Mouse (Mus musculus) MEL (cell line): ENCODE measurements at regions not wholly inside any gene's neighbourhood (a gene's known extent, or its start where the extent isn't known, plus 50 kb on each side); places are given as distances from the start of the nearest gene placed in this dataset.

Experiments
- CTCF ChIP-seq, 3 experiments: IDR thresholded peaks in 2 of 3; conservative IDR thresholded peaks in 1 of 3; 2 replicates each; pipeline ENCODE4 v1.5.1; 2011 to 2012; ENCODE audit warnings: low read length in 3 of 3, low read depth in 2 of 3, mild to moderate bottlenecking in 2 of 3, improper control_type of control experiment in 1 of 3, inconsistent platforms in 1 of 3, mixed read lengths in 1 of 3, moderate library complexity in 1 of 3; ENCODE audit not compliant: control insufficient read depth in 1 of 3, insufficient read depth in 1 of 3, poor library complexity in 1 of 3, severe bottlenecking in 1 of 3
- EP300 ChIP-seq, 2 experiments: IDR thresholded peaks; 2 replicates each; pipeline ENCODE4 v1.6.1; 2011; ENCODE audit warnings: improper control_type of control experiment in 2 of 2, low read length in 2 of 2, low read depth in 1 of 2, mild to moderate bottlenecking in 1 of 2
- MEF2A ChIP-seq: IDR thresholded peaks from 2 replicates; pipeline ENCODE4 v1.6.1; 2014; ENCODE audit warnings: low read depth, mild to moderate bottlenecking, inconsistent platforms, low read length, improper control_type of control experiment; ENCODE audit not compliant: poor library complexity, insufficient replicate concordance, severe bottlenecking; ENCODE audit errors: extremely low read depth
- POLR2A ChIP-seq, 2 experiments: IDR thresholded peaks; 2 replicates each; pipeline ENCODE4 v1.6.1; 2011 to 2012; ENCODE audit warnings: low read length in 2 of 2, mild to moderate bottlenecking in 2 of 2, control low read depth in 1 of 2, improper control_type of control experiment in 1 of 2, low read depth in 1 of 2, moderate library complexity in 1 of 2; ENCODE audit not compliant: control insufficient read depth in 1 of 2, insufficient read depth in 1 of 2, poor library complexity in 1 of 2
- RAD21 ChIP-seq: IDR thresholded peaks from 2 replicates; pipeline ENCODE4 v1.6.1; 2011; ENCODE audit warnings: mild to moderate bottlenecking, low read depth, low read length, improper control_type of control experiment
- TAL1 ChIP-seq: IDR thresholded peaks from 2 replicates; pipeline ENCODE4 v1.6.1; 2012; ENCODE audit warnings: mild to moderate bottlenecking, inconsistent platforms, low read length, moderate library complexity, mixed read lengths
- UBTF ChIP-seq: IDR thresholded peaks from 2 replicates; pipeline ENCODE4 v1.6.1; 2012; ENCODE audit warnings: low read depth, mild to moderate bottlenecking, inconsistent platforms, low read length, improper control_type of control experiment, moderate library complexity, borderline replicate concordance; ENCODE audit not compliant: insufficient read depth
- ZNF384 ChIP-seq: IDR thresholded peaks from 2 replicates; pipeline ENCODE4 v1.6.1; 2012; ENCODE audit warnings: low read depth, mild to moderate bottlenecking, inconsistent platforms, low read length, improper control_type of control experiment

DNA sequence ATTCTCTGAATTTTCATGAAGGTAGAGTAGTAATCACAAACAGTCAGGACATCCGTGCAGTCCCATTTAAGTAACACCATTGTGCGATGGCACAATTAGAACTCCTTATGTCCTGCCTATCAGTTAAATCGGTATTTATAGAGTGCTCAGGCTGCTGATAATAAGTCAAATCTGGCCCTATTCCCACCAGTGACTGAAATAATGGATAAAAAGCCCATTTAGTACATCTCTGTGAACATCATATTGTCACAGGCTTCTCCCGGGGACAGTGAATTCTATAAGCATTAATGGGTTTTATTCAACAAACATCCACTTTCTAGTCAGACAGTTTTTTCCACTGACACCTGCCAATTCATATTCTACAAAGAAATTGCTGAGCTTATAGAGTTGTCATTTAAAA is 296.1 kb downstream of the Icos start:
- no peak for TF ChIP-seq TAL1
- no peak for TF ChIP-seq MEF2A
- TF ChIP-seq CTCF (IDR thresholded peaks at IDR 0.05 in 2 of 3, conservative IDR thresholded peaks at IDR 0.05 in 1 of 3; ENCODE audit: control insufficient read depth in 1 of 3, insufficient read depth in 1 of 3, low read depth in 2 of 3, low read length in 3 of 3, poor library complexity in 1 of 3, severe bottlenecking in 1 of 3), result no peak
- no peak for TF ChIP-seq POLR2A (IDR thresholded peaks at IDR 0.05; ENCODE audit: control insufficient read depth in 1 of 2, insufficient read depth in 1 of 2, low read depth in 1 of 2, low read length in 2 of 2, poor library complexity in 1 of 2)
- no peak for TF ChIP-seq UBTF
- no peak for TF ChIP-seq EP300 (IDR thresholded peaks at IDR 0.05; ENCODE audit: low read depth in 1 of 2, low read length in 2 of 2)
- no peak for TF ChIP-seq ZNF384
- TF ChIP-seq RAD21, result no peak
